ENCODE assay signal across 15 mouse cellular contexts in the genomic region with DNA sequence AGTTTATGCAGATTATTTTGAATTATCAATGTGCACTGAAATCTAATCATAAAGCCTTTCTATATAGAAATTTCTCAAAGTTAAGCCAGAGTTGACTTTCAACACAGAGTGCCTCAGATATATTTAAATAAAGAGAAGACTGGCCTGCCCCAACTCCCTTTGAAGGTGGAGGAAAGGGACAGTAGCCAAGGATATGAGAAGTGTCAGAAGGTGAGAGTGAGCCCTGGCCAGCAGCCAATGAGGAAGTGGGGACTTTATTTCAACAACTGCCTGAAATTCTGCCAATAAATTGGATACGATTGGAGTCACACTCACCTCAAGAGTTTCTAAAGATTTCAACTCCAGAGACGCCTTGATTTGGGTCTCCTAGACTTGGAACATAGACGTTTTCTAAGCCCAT.
DNase-seq lines count a peak whose midpoint lies in the region; ATAC-seq and TF ChIP-seq lines count a peak whose summit lies in the region.
"Had no signal": no experiment of that assay in that cellular context is flagged by ENCODE, and none has a peak within 500 bp of the region (broad histone marks: within the 10 kb centered on the region; RNA-seq: fewer than 3 reads in every experiment).

No protein-coding gene starts in this region.

- no peaks in the 10 kb centered on the region for H3K36me3 ChIP-seq in kidney, adult 2 months (ENCODE audit: control insufficient read depth, insufficient read depth, low read length)
- no peaks in the 10 kb centered on the region for H3K36me3 ChIP-seq in kidney, embryonic 16.5 days (ENCODE audit: insufficient read depth, low read length)
- H3K36me3 ChIP-seq in lung, postnatal 0 days (ENCODE audit: insufficient read depth, low read length), result no peaks in the 10 kb centered on the region
- H3K36me3 ChIP-seq: forebrain, embryonic 10.5 days; G1E; midbrain, embryonic 12.5 days; neural tube, embryonic 12.5 days had no signal

- no peak for TF ChIP-seq CTCF in kidney, adult 2 months (conservative IDR thresholded peaks at IDR 0.05; ENCODE audit: insufficient read depth, insufficient read length, low read depth, low read length)
- no peak for TF ChIP-seq CTCF in cortical plate, adult 2 months (IDR thresholded peaks at IDR 0.05; ENCODE audit: extremely low read depth, insufficient read depth, low read length)
- no peak for TF ChIP-seq CTCF in lung, postnatal 0 days (IDR thresholded peaks at IDR 0.05)

- no peaks in the 10 kb centered on the region for H3K4me1 ChIP-seq in kidney, adult 2 months (ENCODE audit: control insufficient read depth, insufficient read depth, low read length)
- 0 out of 2 replicates have a peak, but pooled peaks cover 4% of the 10 kb centered on the region for H3K4me1 ChIP-seq in kidney, embryonic 16.5 days (ENCODE audit: insufficient read depth, low read length)
- H3K4me1 ChIP-seq in cortical plate, adult 2 months (ENCODE audit: control insufficient read depth, insufficient read depth, low read length), result no peaks in the 10 kb centered on the region
- no peaks in the 10 kb centered on the region; the same call in 1 of the 2 replicates for H3K4me1 ChIP-seq in lung, postnatal 0 days (ENCODE audit: insufficient read depth, low read depth, low read length)
- H3K4me1 ChIP-seq: midbrain, embryonic 12.5 days; neural tube, embryonic 12.5 days had no signal

- no peak overlapping the region for H3K4me3 ChIP-seq in kidney, adult 2 months (ENCODE audit: insufficient read depth, low read depth, low read length)
- H3K4me3 ChIP-seq in kidney, embryonic 16.5 days (ENCODE audit: low read length), result no peak overlapping the region
- no peak overlapping the region for H3K4me3 ChIP-seq in cortical plate, adult 2 months (ENCODE audit: insufficient read depth, low read length)
- no peak overlapping the region for H3K4me3 ChIP-seq in lung, postnatal 0 days (ENCODE audit: low read depth, low read length)
- H3K4me3 ChIP-seq: forebrain, embryonic 10.5 days; midbrain, embryonic 12.5 days; neural tube, embryonic 12.5 days had no signal

- DNase-seq in adrenal gland, postnatal 10 days, result peak; percentile 43
- DNase-seq in adrenal gland, postnatal 25 days, result no peak
- DNase-seq in kidney, adult 2 months, result peak; percentile 32
- DNase-seq in lung, postnatal 0 days (ENCODE audit: low spot score), result peak; percentile 54
- no peak for DNase-seq in spleen, adult 18-20 months
- no peak for DNase-seq in retina, embryonic 14.5 days (ENCODE audit: low spot score)
- DNase-seq: embryo, embryonic 11 days; liver had no signal

- H3K27me3 ChIP-seq in kidney, adult 2 months (replicated peaks; ENCODE audit: control insufficient read depth, insufficient read depth, low read length), result no peaks in the 10 kb centered on the region
- H3K27me3 ChIP-seq in kidney, embryonic 16.5 days (ENCODE audit: insufficient read depth, low read length), result no peaks in the 10 kb centered on the region
- H3K27me3 ChIP-seq in lung, postnatal 0 days (replicated peaks; ENCODE audit: insufficient read depth, low read length), result no peaks in the 10 kb centered on the region
- H3K27me3 ChIP-seq: midbrain, embryonic 12.5 days; neural tube, embryonic 12.5 days had no signal

- no peak overlapping the region for H3K4me2 ChIP-seq in kidney, embryonic 16.5 days (replicated peaks; ENCODE audit: low read depth, low read length)
- H3K4me2 ChIP-seq in lung, postnatal 0 days (replicated peaks; ENCODE audit: low read depth, low read length), result no peak overlapping the region
- H3K4me2 ChIP-seq: hindbrain, embryonic 14.5 days; midbrain, embryonic 12.5 days; neural tube, embryonic 12.5 days had no signal

- TF ChIP-seq EP300 in lung, postnatal 0 days (IDR thresholded peaks at IDR 0.05), result peak; percentile 35; the same call in 1 of the 2 replicates

- no peak for ATAC-seq in kidney, embryonic 16.5 days (ENCODE audit: low FRiP score, low TSS enrichment)
- peak; percentile 47 for ATAC-seq in lung, postnatal 0 days

- H3K9ac ChIP-seq in kidney, embryonic 16.5 days (replicated peaks; ENCODE audit: low read length), result no peak overlapping the region
- no peak overlapping the region for H3K9ac ChIP-seq in lung, postnatal 0 days (replicated peaks; ENCODE audit: low read depth)
- H3K9ac ChIP-seq: hindbrain, embryonic 14.5 days; midbrain, embryonic 12.5 days; neural tube, embryonic 12.5 days had no signal

- H3K27ac ChIP-seq in kidney, adult 2 months (ENCODE audit: insufficient read depth, low read depth, low read length), result no peak overlapping the region
- no peak overlapping the region for H3K27ac ChIP-seq in kidney, embryonic 16.5 days (ENCODE audit: low read length)
- peak overlapping the region; percentile 73 for H3K27ac ChIP-seq in cortical plate, adult 2 months (ENCODE audit: insufficient read depth, low read length)
- H3K27ac ChIP-seq in lung, postnatal 0 days (ENCODE audit: low read length), result no peak overlapping the region
- H3K27ac ChIP-seq: forebrain, embryonic 10.5 days; hindbrain, embryonic 14.5 days; midbrain, embryonic 12.5 days; neural tube, embryonic 12.5 days had no signal

- WGBS in kidney, adult 2 months, result 60% methylated on average over 3 of the region's 3 CpGs
- WGBS in kidney, embryonic 16.5 days, result 58% methylated on average over 3 of the region's 3 CpGs
- WGBS in lung, postnatal 0 days, result 20% methylated on average over 3 of the region's 3 CpGs

- TF ChIP-seq POLR2A in kidney, adult 2 months (IDR thresholded peaks at IDR 0.05; ENCODE audit: low read depth, low read length), result no peak
- TF ChIP-seq POLR2A in cortical plate, adult 2 months (IDR thresholded peaks at IDR 0.05; ENCODE audit: extremely low read depth, insufficient read depth, low read length), result no peak

- H3K9me3 ChIP-seq in kidney, embryonic 16.5 days (ENCODE audit: low read length), result no peaks in the 10 kb centered on the region
- H3K9me3 ChIP-seq in lung, postnatal 0 days (ENCODE audit: low read length), result no peaks in the 10 kb centered on the region
- H3K9me3 ChIP-seq: forebrain, embryonic 10.5 days; G1E; midbrain, embryonic 12.5 days; neural tube, embryonic 12.5 days had no signal

Comparison
In these comparisons a context has a peak if more than half of its experiments do, and no peak if none do; other contexts are left out.
1. DNase-seq: peak in adrenal gland, postnatal 10 days (single experiment), kidney, adult 2 months (single experiment) and lung, postnatal 0 days (single experiment); none in adrenal gland, postnatal 25 days (single experiment), spleen, adult 18-20 months (0 of 2) and retina, embryonic 14.5 days (single experiment).